9 mouse cellular contexts compared by ENCODE assay signal in genomic region chr17:85679651-85680050, GRCm38 (mm10). TPM values are rescaled to one million over a fixed set of nuclear protein-coding genes. Genes with fewer than 3 reads are reported as not detected.
DNase-seq lines count a peak whose midpoint lies in the region; ATAC-seq and TF ChIP-seq lines count a peak whose summit lies in the region.
"Had no signal": no experiment of that assay in that cellular context is flagged by ENCODE, and none has a peak within 500 bp of the region (broad histone marks: within the 10 kb centered on the region; RNA-seq: fewer than 3 reads in every experiment).

No protein-coding gene starts in this region.

- H3K9me3 ChIP-seq in forebrain, embryonic 10.5 days = no peaks in the 10 kb centered on the region
- no peaks in the 10 kb centered on the region for H3K9me3 ChIP-seq in forebrain, embryonic 16.5 days (ENCODE audit: control insufficient read depth, low read length)
- no peaks in the 10 kb centered on the region for H3K9me3 ChIP-seq in ES-E14 (ENCODE audit: control insufficient read depth, insufficient read depth, low read depth, low read length)
- H3K9me3 ChIP-seq in heart, embryonic 12.5 days (replicated peaks) = no peaks in the 10 kb centered on the region
- no peaks in the 10 kb centered on the region for H3K9me3 ChIP-seq in liver, embryonic 14.5 days (ENCODE audit: control insufficient read depth, low read length)

- peaks cover 36% of the 10 kb centered on the region for H3K4me1 ChIP-seq in forebrain, embryonic 10.5 days
- H3K4me1 ChIP-seq in forebrain, embryonic 16.5 days (replicated peaks; ENCODE audit: control insufficient read depth, insufficient read depth, low read length) = no peaks in the 10 kb centered on the region; the same call in 1 of the 2 replicates
- H3K4me1 ChIP-seq in ES-E14 (ENCODE audit: control insufficient read depth in 2 of 2, insufficient read depth in 2 of 2, low read length in 2 of 2, poor library complexity in 1 of 2) = no peaks in the 10 kb centered on the region; a peak in 1 of 4 replicates
- H3K4me1 ChIP-seq in heart, embryonic 12.5 days (replicated peaks) = peaks cover 17% of the 10 kb centered on the region; the same call in 1 of the 2 replicates
- H3K4me1 ChIP-seq in liver, embryonic 14.5 days (replicated peaks; ENCODE audit: control insufficient read depth in 2 of 2, insufficient read depth in 2 of 2, low read length in 1 of 2) = no peaks in the 10 kb centered on the region

- H3K9ac ChIP-seq in forebrain, embryonic 16.5 days (replicated peaks; ENCODE audit: low read depth, low read length) = no peak overlapping the region
- no peak overlapping the region for H3K9ac ChIP-seq in ES-E14 (ENCODE audit: insufficient read depth, low read depth, low read length, poor library complexity, severe bottlenecking)
- H3K9ac ChIP-seq in heart, embryonic 12.5 days = no peak overlapping the region
- no peak overlapping the region for H3K9ac ChIP-seq in liver, embryonic 14.5 days (replicated peaks)

- no peak for TF ChIP-seq EP300 in liver, embryonic 14.5 days (IDR thresholded peaks at IDR 0.05; ENCODE audit: low read depth)

- WGBS in forebrain, embryonic 10.5 days = 2% methylated on average over 15 of the region's 15 CpGs
- WGBS in forebrain, embryonic 16.5 days = 1% methylated on average over 15 of the region's 15 CpGs
- 2% methylated on average over 15 of the region's 15 CpGs for WGBS in heart, embryonic 12.5 days
- 3% methylated on average over 15 of the region's 15 CpGs for WGBS in liver, embryonic 14.5 days (ENCODE audit: insufficient replicate concordance)

- TF ChIP-seq CTCF in liver, embryonic 14.5 days (IDR thresholded peaks at IDR 0.05; ENCODE audit: low read depth) = peak; percentile 32

- no peak for ATAC-seq in forebrain, embryonic 16.5 days
- no peak for ATAC-seq in heart, embryonic 12.5 days (ENCODE audit: insufficient number of reproducible peaks, low FRiP score)
- no peak for ATAC-seq in liver, embryonic 14.5 days (ENCODE audit: insufficient read depth)
- ATAC-seq in erythroid progenitor cell, adult 5-6 weeks (replicated peaks; ENCODE audit: low FRiP score, poor library complexity, severe bottlenecking) = no peak

- in situ Hi-C loops in ES-E14 (cut with MboI; ENCODE audit: low sequenced_read_pairs in 2 of 2, unreplicated experiment in 2 of 2) = no loop called here

- peak; percentile 75 for DNase-seq in forebrain, embryonic 10.5 days (ENCODE audit: extremely low spot score, low spot score)
- no peak for DNase-seq in ES-E14 (ENCODE audit: low read depth, low spot score)
- no peak for DNase-seq in liver, embryonic 14.5 days (ENCODE audit: low read depth in 3 of 3, low spot score in 3 of 3)
- no peak for DNase-seq in spleen, adult 12 weeks (ENCODE audit: low spot score)
- no peak for DNase-seq in layer of hippocampus, adult 9-10 months (ENCODE audit: low spot score)

- no peaks in the 10 kb centered on the region; the same call in 1 of the 2 replicates for H3K36me3 ChIP-seq in forebrain, embryonic 10.5 days (replicated peaks)
- H3K36me3 ChIP-seq in forebrain, embryonic 16.5 days (ENCODE audit: control insufficient read depth, insufficient read depth) = no peaks in the 10 kb centered on the region
- no peaks in the 10 kb centered on the region for H3K36me3 ChIP-seq in ES-E14 (ENCODE audit: control insufficient read depth, insufficient read depth, low read length, poor library complexity, severe bottlenecking)
- no peaks in the 10 kb centered on the region for H3K36me3 ChIP-seq in heart, embryonic 12.5 days
- H3K36me3 ChIP-seq in liver, embryonic 14.5 days (replicated peaks; ENCODE audit: control insufficient read depth, insufficient read depth, low read depth) = no peaks in the 10 kb centered on the region

- H3K27ac ChIP-seq in forebrain, embryonic 10.5 days = 0 out of 2 replicates have a peak overlapping the region, but pooled peaks have one; percentile 25
- H3K27ac ChIP-seq in forebrain, embryonic 16.5 days (ENCODE audit: low read length) = no peak overlapping the region
- H3K27ac ChIP-seq in ES-E14 (ENCODE audit: insufficient read depth, low read depth, low read length, poor library complexity, severe bottlenecking) = no peak overlapping the region
- H3K27ac ChIP-seq in heart, embryonic 12.5 days (ENCODE audit: poor library complexity, severe bottlenecking) = no peak overlapping the region
- no peak overlapping the region for H3K27ac ChIP-seq in liver, embryonic 14.5 days

- H3K4me3 ChIP-seq in forebrain, embryonic 10.5 days = peak overlapping the region; percentile 41
- H3K4me3 ChIP-seq in forebrain, embryonic 16.5 days (replicated peaks; ENCODE audit: low read length) = no peak overlapping the region
- no peak overlapping the region for H3K4me3 ChIP-seq in ES-E14 (ENCODE audit: insufficient read depth in 1 of 2, low read depth in 1 of 2, low read length in 2 of 2, poor library complexity in 1 of 2, severe bottlenecking in 1 of 2)
- H3K4me3 ChIP-seq in heart, embryonic 12.5 days = peak overlapping the region; percentile 34
- H3K4me3 ChIP-seq in liver, embryonic 14.5 days (ENCODE audit: insufficient read depth in 1 of 2, low read depth in 2 of 2, low read length in 2 of 2) = no peak overlapping the region
- H3K4me3 ChIP-seq: myocyte had no signal

- H3K4me2 ChIP-seq in forebrain, embryonic 16.5 days (ENCODE audit: low read length) = no peak overlapping the region
- H3K4me2 ChIP-seq in heart, embryonic 12.5 days = peak overlapping the region; percentile 64
- no peak overlapping the region for H3K4me2 ChIP-seq in liver, embryonic 14.5 days (ENCODE audit: low read depth)

- peaks cover 96% of the 10 kb centered on the region for H3K27me3 ChIP-seq in forebrain, embryonic 10.5 days (ENCODE audit: poor library complexity, severe bottlenecking)
- peaks cover 57% of the 10 kb centered on the region for H3K27me3 ChIP-seq in forebrain, embryonic 16.5 days (replicated peaks; ENCODE audit: control insufficient read depth, insufficient read depth, low read length)
- peaks cover 92% of the 10 kb centered on the region for H3K27me3 ChIP-seq in heart, embryonic 12.5 days (replicated peaks)
- peaks cover 68% of the 10 kb centered on the region for H3K27me3 ChIP-seq in liver, embryonic 14.5 days (ENCODE audit: control insufficient read depth, insufficient read depth, low read length)

TF ChIP-seq in ES-E14, 5 proteins besides CTCF, POLR2A, EP300 and RAD21:
- TF ChIP-seq ZNF384 (IDR thresholded peaks at IDR 0.05; ENCODE audit: low read depth, low read length) (no peak), CHD2 (IDR thresholded peaks at IDR 0.05; ENCODE audit: low read depth, low read length) (peak; percentile 94)

RNA-seq across cellular contexts. Expression of gene Six2, which starts 8.4 kb away (rescaled TPM):
- polyA plus RNA-seq in forebrain, embryonic 10.5 days (2016; fragmentation: Nextera tagmentation; extraction: Ambion mirVana) = 9.7 and 10.9 TPM in 2 replicates
- polyA plus RNA-seq in forebrain, embryonic 16.5 days (2015; fragmentation: Nextera tagmentation; extraction: Ambion mirVana) = 0.25 and 0.45 TPM in 2 replicates
- total RNA-seq in ES-E14 (2012; rRNA removed) = 0.22 TPM in 1 of 2 replicates, not detected in the other
- polyA plus RNA-seq in heart, embryonic 12.5 days (2016; fragmentation: Nextera tagmentation; extraction: Ambion mirVana) = 0.18 and 0.26 TPM in 2 replicates
- polyA plus RNA-seq in liver, embryonic 14.5 days (2012; rRNA removed) = 0.04 and 0.08 TPM in 2 replicates
- not detected in 2 replicates for polyA plus RNA-seq in liver, embryonic 14.5 days (2014; fragmentation: Nextera tagmentation; extraction: Ambion mirVana)
- not detected in 2 replicates for total RNA-seq in erythroid progenitor cell, adult 5-6 weeks (2015; ENCODE audit: low replicate concordance)
- not detected in 2 replicates for total RNA-seq in erythroid progenitor cell, adult 5-6 weeks (2017; ENCODE audit: low replicate concordance)
- polyA plus RNA-seq: myocyte had no signal

Comparison
In these comparisons a context has a peak if more than half of its experiments do, and no peak if none do; other contexts are left out.
1. H3K4me3 ChIP-seq: peak in forebrain, embryonic 10.5 days (single experiment) and heart, embryonic 12.5 days (single experiment); none in forebrain, embryonic 16.5 days (single experiment), ES-E14 (0 of 2) and liver, embryonic 14.5 days (0 of 2).